Mouse (Mus musculus) intestine, embryonic 14.5 days (tissue): ENCODE measurements around the gene Egfr. TPM values are rescaled to one million over a fixed set of nuclear protein-coding genes. Genes with fewer than 3 reads are reported as not detected.

Experiments used
- ATAC-seq: fragments of 200-750 bp; cut with Nextera tagmentation; replicated peaks from 2 replicates; pipeline ENCODE4 v1.8.0; 2017; ENCODE audit warnings: low read depth, moderate number of reproducible peaks, moderate TSS enrichment, moderate library complexity; ENCODE audit not compliant: low FRiP score, low TSS enrichment
- DNase-seq: peaks from one replicate; pipeline ENCODE4 v3.0.0-alpha.2; 2018; ENCODE audit warnings: low spot score
- H3K27ac ChIP-seq: fragments of 300-500 bp; sonication (generic); 2 replicates; pipeline ENCODE4 v1.5.1; 2014; ENCODE audit warnings: low read depth, mild to moderate bottlenecking, control low read depth
- H3K27me3 ChIP-seq: fragments of 300-500 bp; sonication (generic); replicated peaks from 2 replicates; pipeline ENCODE4 v1.6.1; 2014; ENCODE audit warnings: low read length, control low read depth; ENCODE audit not compliant: control insufficient read depth, insufficient read depth
- H3K36me3 ChIP-seq: fragments of 300-500 bp; sonication (generic); 2 replicates; pipeline ENCODE4 v1.6.1; 2014; ENCODE audit warnings: low read length, control low read depth; ENCODE audit not compliant: control insufficient read depth, insufficient read depth
- H3K4me1 ChIP-seq: fragments of 300-500 bp; sonication (generic); replicated peaks from 2 replicates; pipeline ENCODE4 v1.6.1; 2014; ENCODE audit warnings: low read length, control low read depth, mixed read lengths; ENCODE audit not compliant: control insufficient read depth, insufficient read depth
- H3K4me2 ChIP-seq: fragments of 300-500 bp; sonication (generic); 2 replicates; pipeline ENCODE4 v1.6.1; 2014; ENCODE audit warnings: low read length
- H3K4me3 ChIP-seq: fragments of 300-500 bp; sonication (generic); 2 replicates; pipeline ENCODE4 v1.5.1; 2014; ENCODE audit warnings: low read depth, low read length, control low read depth, mixed read lengths
- H3K9ac ChIP-seq: fragments of 300-500 bp; sonication (generic); 2 replicates; pipeline ENCODE4 v1.6.1; 2014; ENCODE audit warnings: mild to moderate bottlenecking, low read length
- H3K9me3 ChIP-seq: fragments of 300-500 bp; sonication (generic); 2 replicates; pipeline ENCODE4 v1.6.1; 2016; ENCODE audit warnings: low read length, control low read depth; ENCODE audit not compliant: control insufficient read depth
- WGBS: fragments of 180-500 bp; shearing (Covaris S2); extraction: QIAGEN DNeasy Blood & Tissue Kit; methylation state at CpG from one replicate; pipeline ENCODE4 v1.1.7; 2014; 5-methylcytosine and 5-hydroxymethylcytosine counted together
- polyA plus RNA-seq: library from polyadenylated mRNA; unstranded; fragments of >200 nt; fragmentation: Nextera tagmentation; extraction: Ambion mirVana; gene quantifications from 2 replicates; pipeline ENCODE4 v1.2.1, GENCODE M21; 2014

Gene Egfr
- polyA plus RNA-seq, 1 experiment from 2014 or later: 21.2 TPM

GRCm38 (mm10) chr11:16810086-16810485 is 58.1 kb downstream of the Egfr start:
- no peaks in the 10 kb centered on the region for H3K36me3 ChIP-seq
- H3K4me1 ChIP-seq: peaks cover 17% of the 10 kb centered on the region
- no peak overlapping the region for H3K27ac ChIP-seq
- 81% methylated on average over 3 of the region's 3 CpGs for whole genome bisulfite sequencing
- no peaks in the 10 kb centered on the region for H3K27me3 ChIP-seq
- no peak overlapping the region for H3K4me3 ChIP-seq
- ATAC-seq (no peak), DNase-seq (no peak)
- no peak overlapping the region for H3K9ac ChIP-seq
- H3K4me2 ChIP-seq: no peak overlapping the region
- no peaks in the 10 kb centered on the region for H3K9me3 ChIP-seq

- Histone ChIP-seq H3K4me3 (no peak overlapping the region), H3K27me3 (no peaks in the 10 kb centered on the region), H3K9ac (no peak overlapping the region), H3K27ac (no peak overlapping the region), H3K36me3 (no peaks in the 10 kb centered on the region), H3K9me3 (no peaks in the 10 kb centered on the region), H3K4me1 (peaks cover 26% of the 10 kb centered on the region), H3K4me2 (no peak overlapping the region)
- DNase-seq: no peak
- ATAC-seq: no peak
Measured at GRCm38 (mm10) chr11:16813298-16813697, 61.3 kb downstream of the Egfr start.

GRCm38 (mm10) chr11:16816414-16816813 is 64.4 kb downstream of the Egfr start:
- H3K4me2 ChIP-seq: no peak overlapping the region
- no peaks in the 10 kb centered on the region for H3K9me3 ChIP-seq
- no peak for ATAC-seq
- DNase-seq: no peak
- no peaks in the 10 kb centered on the region for H3K36me3 ChIP-seq
- WGBS: 71% methylated on average over 9 of the region's 9 CpGs
- no peaks in the 10 kb centered on the region for H3K27me3 ChIP-seq
- H3K4me3 ChIP-seq: no peak overlapping the region
- H3K9ac ChIP-seq: no peak overlapping the region
- H3K27ac ChIP-seq: no peak overlapping the region; the same call in 1 of the 2 replicates
- H3K4me1 ChIP-seq: peaks cover 15% of the 10 kb centered on the region; the same call in 1 of the 2 replicates

- no peak overlapping the region for H3K4me3 ChIP-seq
- no peak overlapping the region for H3K9ac ChIP-seq
- H3K4me1 ChIP-seq: peaks cover 15% of the 10 kb centered on the region; the same call in 1 of the 2 replicates
- H3K36me3 ChIP-seq: no peaks in the 10 kb centered on the region
- ATAC-seq (no peak; the same call in 1 of the 2 replicates), DNase-seq (no peak)
- no peaks in the 10 kb centered on the region for H3K9me3 ChIP-seq
- H3K27ac ChIP-seq: no peak overlapping the region
- no peaks in the 10 kb centered on the region for H3K27me3 ChIP-seq
- no peak overlapping the region for H3K4me2 ChIP-seq
- 65% methylated on average over 6 of the region's 6 CpGs for WGBS
Measured at GRCm38 (mm10) chr11:16817336-16818034, 65.5 kb downstream of the Egfr start.

GRCm38 (mm10) chr11:16819424-16819823 is 67.4 kb downstream of the Egfr start:
- no peak overlapping the region for H3K4me2 ChIP-seq
- WGBS: 88% methylated on average over 1 of the region's 1 CpGs
- H3K9me3 ChIP-seq: no peaks in the 10 kb centered on the region
- DNase-seq (no peak), ATAC-seq (no peak)
- H3K4me1 ChIP-seq: peaks cover 15% of the 10 kb centered on the region; the same call in 1 of the 2 replicates
- H3K36me3 ChIP-seq: no peaks in the 10 kb centered on the region
- no peak overlapping the region for H3K4me3 ChIP-seq
- H3K27me3 ChIP-seq: no peaks in the 10 kb centered on the region
- H3K9ac ChIP-seq: no peak overlapping the region
- H3K27ac ChIP-seq: no peak overlapping the region

- no peak for DNase-seq
- Histone ChIP-seq H3K9me3 (no peaks in the 10 kb centered on the region), H3K9ac (no peak overlapping the region), H3K4me3 (no peak overlapping the region), H3K4me2 (no peak overlapping the region), H3K27ac (no peak overlapping the region), H3K36me3 (no peaks in the 10 kb centered on the region), H3K27me3 (no peaks in the 10 kb centered on the region), H3K4me1 (peaks cover 15% of the 10 kb centered on the region; the same call in 1 of the 2 replicates)
- ATAC-seq: no peak
- WGBS: 86% methylated on average over 6 of the region's 6 CpGs
Measured at GRCm38 (mm10) chr11:16820138-16820537, 68.1 kb downstream of the Egfr start.

- no peak overlapping the region for H3K9ac ChIP-seq
- no peaks in the 10 kb centered on the region for H3K9me3 ChIP-seq
- no peaks in the 10 kb centered on the region for H3K36me3 ChIP-seq
- peak overlapping the region; percentile 9; the same call in 1 of the 2 replicates for H3K27ac ChIP-seq
- ATAC-seq (no peak), DNase-seq (no peak)
- no peak overlapping the region for H3K4me3 ChIP-seq
- peaks cover 13% of the 10 kb centered on the region; the same call in 1 of the 2 replicates for H3K4me1 ChIP-seq
- H3K4me2 ChIP-seq: no peak overlapping the region
- 64% methylated on average over 6 of the region's 6 CpGs for WGBS
- no peaks in the 10 kb centered on the region for H3K27me3 ChIP-seq
Measured at GRCm38 (mm10) chr11:16821668-16822254, 69.8 kb downstream of the Egfr start.

- H3K4me3 ChIP-seq: no peak overlapping the region
- no peak overlapping the region for H3K4me2 ChIP-seq
- DNase-seq (no peak), ATAC-seq (no peak)
- H3K9ac ChIP-seq: no peak overlapping the region
- H3K27ac ChIP-seq: no peak overlapping the region
- no peaks in the 10 kb centered on the region for H3K27me3 ChIP-seq
- peaks cover 6% of the 10 kb centered on the region; the same call in 1 of the 2 replicates for H3K4me1 ChIP-seq
- 88% methylated on average over 4 of the region's 4 CpGs for WGBS
- no peaks in the 10 kb centered on the region for H3K36me3 ChIP-seq
- no peaks in the 10 kb centered on the region for H3K9me3 ChIP-seq
Measured at GRCm38 (mm10) chr11:16823830-16824545, 72.0 kb downstream of the Egfr start.
